Mouse (Mus musculus): ENCODE data around the gene Sae1. TPM values are rescaled to one million over a fixed set of nuclear protein-coding genes. Genes with fewer than 3 reads are reported as not detected.
A peak's percentile ranks its signal among the peaks of the same experiment; 100 is the strongest.

The Sae1 gene
- polyA plus RNA-seq (2011; ENCODE audit: insufficient read depth, insufficient read length, low read depth, missing spikeins): 256 and 263 TPM in 2 replicates

DNA sequence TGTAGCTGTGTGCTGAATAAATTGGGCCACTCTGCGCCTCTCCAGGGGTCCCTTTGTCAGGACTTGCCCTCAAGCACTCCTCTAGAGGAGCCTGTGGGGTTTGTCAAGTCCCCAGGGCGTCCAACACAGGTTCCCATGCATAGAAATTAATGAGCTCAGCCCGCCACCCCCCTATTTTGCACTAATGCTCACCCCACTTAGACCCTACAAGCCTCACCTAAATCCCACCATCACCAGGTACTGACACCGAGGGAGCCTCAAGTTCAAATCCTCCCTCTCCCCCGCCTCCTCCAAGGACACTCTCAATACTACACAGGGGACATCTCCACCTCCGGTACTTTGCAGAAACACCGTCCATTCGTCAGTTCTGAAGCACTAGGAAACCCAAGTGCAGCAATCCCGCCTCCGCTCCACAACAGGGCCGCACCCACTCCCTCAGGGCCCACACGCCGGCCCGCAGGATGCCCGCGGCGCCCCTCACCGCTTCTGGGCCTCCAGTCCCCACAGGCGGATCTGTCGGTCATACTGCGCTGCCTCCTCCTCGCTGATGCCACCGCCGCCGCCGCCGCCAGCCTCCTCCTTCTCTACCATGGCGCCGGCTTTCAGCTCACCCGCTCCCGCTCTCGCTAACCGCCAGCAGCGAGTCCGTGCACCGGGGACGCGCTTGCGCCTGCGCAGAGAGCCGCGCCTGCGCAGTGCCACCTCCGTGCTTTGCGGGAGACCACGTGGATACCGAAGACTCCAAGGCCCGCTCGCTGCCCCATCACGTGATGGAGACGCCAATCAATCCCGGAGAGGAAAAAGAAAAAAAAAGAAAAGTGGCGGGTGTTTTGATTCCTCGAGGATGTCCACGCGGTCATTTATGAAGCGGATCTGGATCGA lies at the start of gene Sae1:
TSS of gene Sae1 (minus strand) at position 647 of the 882 bp plus-strand sequence.
- Histone ChIP-seq H3K4me3 (ENCODE audit: low read depth, low read length) (peak within 1 kb of the TSS; percentile 97), H3K9me3 (replicated peaks; ENCODE audit: control insufficient read depth, insufficient read depth, low read length, poor library complexity, severe bottlenecking) (no peaks in the 10 kb centered on the region), H3K4me1 (ENCODE audit: control insufficient read depth, insufficient read depth, low read length) (no peaks in the 10 kb centered on the region), H3K27ac (ENCODE audit: insufficient read depth, low read length) (peak within 1 kb of the TSS; percentile 81), H3K36me3 (ENCODE audit: control insufficient read depth, insufficient read depth, low read length, poor library complexity, severe bottlenecking) (peaks cover 12% of the 10 kb centered on the region), H3K27me3 (ENCODE audit: control insufficient read depth, insufficient read depth, low read length, poor library complexity, severe bottlenecking) (no peaks in the 10 kb centered on the region), H3K9ac (ENCODE audit: low read depth, poor library complexity, severe bottlenecking) (peak within 1 kb of the TSS; percentile 81)
- no peak for TF ChIP-seq CTCF (IDR thresholded peaks at IDR 0.05; ENCODE audit: low read depth, low read length)
- peak; percentile 52 for TF ChIP-seq POLR2A (IDR thresholded peaks at IDR 0.05; ENCODE audit: insufficient read depth, low read length)
- TF ChIP-seq EP300 (IDR thresholded peaks at IDR 0.05; ENCODE audit: insufficient read depth, low read depth, low read length): no peak

DNA sequence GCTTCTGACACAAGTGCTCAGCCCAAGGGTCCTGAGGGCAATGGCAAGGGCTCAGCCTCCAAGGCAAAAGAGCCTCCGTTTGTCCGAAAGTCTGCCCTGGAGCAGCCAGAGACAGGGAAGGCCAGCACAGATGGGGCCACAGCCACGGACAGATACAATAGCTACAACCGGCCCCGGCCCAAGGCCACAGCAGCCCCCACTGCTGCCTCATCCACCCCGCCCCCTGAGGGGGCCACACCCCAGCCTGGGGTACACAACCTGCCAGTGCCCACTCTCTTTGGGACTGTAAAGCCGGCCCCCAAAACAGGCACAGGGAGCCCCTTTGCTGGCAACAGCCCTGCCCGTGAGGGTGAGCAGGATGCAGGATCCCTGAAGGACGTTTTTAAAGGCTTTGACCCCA lies 47.5 kb upstream of the Sae1 start:
- Histone ChIP-seq H3K4me1 (ENCODE audit: control insufficient read depth, insufficient read depth, low read length) (no peaks in the 10 kb centered on the region), H3K9ac (ENCODE audit: low read depth, poor library complexity, severe bottlenecking) (no peak overlapping the region), H3K4me3 (ENCODE audit: low read depth, low read length) (no peak overlapping the region), H3K27me3 (ENCODE audit: control insufficient read depth, insufficient read depth, low read length, poor library complexity, severe bottlenecking) (no peaks in the 10 kb centered on the region), H3K27ac (ENCODE audit: insufficient read depth, low read length) (no peak overlapping the region), H3K36me3 (ENCODE audit: control insufficient read depth, insufficient read depth, low read length, poor library complexity, severe bottlenecking) (peaks cover 25% of the 10 kb centered on the region), H3K9me3 (replicated peaks; ENCODE audit: control insufficient read depth, insufficient read depth, low read length, poor library complexity, severe bottlenecking) (no peaks in the 10 kb centered on the region)
- TF ChIP-seq POLR2A (IDR thresholded peaks at IDR 0.05; ENCODE audit: insufficient read depth, low read length) (no peak), CTCF (IDR thresholded peaks at IDR 0.05; ENCODE audit: low read depth, low read length) (no peak), EP300 (IDR thresholded peaks at IDR 0.05; ENCODE audit: insufficient read depth, low read depth, low read length) (no peak)

DNA sequence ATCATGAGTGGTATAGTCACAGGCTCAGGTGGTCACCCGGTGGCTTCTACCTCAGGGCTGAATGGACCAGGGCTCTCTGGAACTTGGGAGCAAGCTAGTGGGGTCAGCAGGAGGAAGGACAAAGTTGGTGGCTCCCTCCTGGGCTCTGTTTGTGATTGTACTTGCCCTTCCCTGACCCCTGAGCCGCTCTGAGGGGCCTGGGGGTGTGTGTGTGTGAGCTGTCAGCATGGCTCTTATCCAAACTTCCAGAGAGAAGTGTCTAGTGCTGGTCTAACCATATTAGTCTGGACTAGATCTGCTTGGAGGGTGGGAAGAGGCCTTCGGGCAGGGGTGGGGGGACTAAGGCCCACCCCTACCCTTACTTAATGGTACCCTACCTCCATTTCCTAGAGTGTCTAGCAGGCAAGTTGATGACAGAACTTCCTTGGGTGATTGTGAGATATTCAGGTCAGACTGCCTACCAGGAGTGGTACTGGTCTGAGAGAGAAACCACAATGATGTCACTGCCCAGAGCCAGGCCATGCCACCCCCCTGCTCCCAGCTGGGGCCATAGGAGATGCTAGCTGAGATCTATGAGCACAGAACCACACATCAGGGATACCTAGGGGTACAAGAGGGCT lies 45.9 kb upstream of the Sae1 start:
- no peaks in the 10 kb centered on the region for H3K27me3 ChIP-seq (ENCODE audit: control insufficient read depth, insufficient read depth, low read length, poor library complexity, severe bottlenecking)
- no peak overlapping the region for H3K4me3 ChIP-seq (ENCODE audit: low read depth, low read length)
- no peak overlapping the region for H3K27ac ChIP-seq (ENCODE audit: insufficient read depth, low read length)
- no peak overlapping the region for H3K9ac ChIP-seq (ENCODE audit: low read depth, poor library complexity, severe bottlenecking)
- no peak for TF ChIP-seq POLR2A (IDR thresholded peaks at IDR 0.05; ENCODE audit: insufficient read depth, low read length)
- TF ChIP-seq EP300 (IDR thresholded peaks at IDR 0.05; ENCODE audit: insufficient read depth, low read depth, low read length): no peak
- no peak for TF ChIP-seq CTCF (IDR thresholded peaks at IDR 0.05; ENCODE audit: low read depth, low read length)
- H3K9me3 ChIP-seq (replicated peaks; ENCODE audit: control insufficient read depth, insufficient read depth, low read length, poor library complexity, severe bottlenecking): no peaks in the 10 kb centered on the region
- no peaks in the 10 kb centered on the region for H3K4me1 ChIP-seq (ENCODE audit: control insufficient read depth, insufficient read depth, low read length)
- H3K36me3 ChIP-seq (ENCODE audit: control insufficient read depth, insufficient read depth, low read length, poor library complexity, severe bottlenecking): peaks cover 42% of the 10 kb centered on the region

DNA sequence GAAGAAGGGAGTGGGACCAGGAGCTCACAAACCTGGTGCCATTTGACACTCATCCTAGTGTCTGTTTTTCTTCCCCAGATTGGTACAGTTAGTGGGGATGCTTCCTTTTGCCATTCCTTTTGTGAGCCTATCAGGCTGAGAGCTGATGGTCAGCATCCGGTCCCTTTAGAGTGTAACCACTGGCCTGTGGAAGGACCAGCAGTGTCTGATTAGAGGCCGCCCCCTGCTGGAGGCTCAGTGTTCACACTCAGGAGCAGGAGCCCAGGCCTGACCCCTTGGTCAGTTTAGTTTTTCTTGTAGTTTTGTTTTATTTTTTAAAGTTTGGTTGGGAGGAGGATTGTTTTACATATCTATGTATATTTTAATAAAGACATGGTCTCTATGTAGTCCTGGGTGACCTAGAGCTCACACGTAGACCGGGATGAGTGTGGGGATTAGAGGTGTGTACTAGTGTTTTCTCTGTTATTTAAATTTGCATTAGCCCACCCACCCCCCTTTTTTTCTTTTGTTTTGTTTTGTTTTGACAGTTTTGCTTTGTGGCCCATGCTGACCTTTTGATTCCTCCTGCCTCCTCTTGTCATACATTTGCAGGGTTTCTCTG lies 38.6 kb upstream of the Sae1 start:
- no peak overlapping the region for H3K27ac ChIP-seq (ENCODE audit: insufficient read depth, low read length)
- TF ChIP-seq EP300 (IDR thresholded peaks at IDR 0.05; ENCODE audit: insufficient read depth, low read depth, low read length) (no peak), CTCF (IDR thresholded peaks at IDR 0.05; ENCODE audit: low read depth, low read length) (peak; percentile 71), POLR2A (IDR thresholded peaks at IDR 0.05; ENCODE audit: insufficient read depth, low read length) (no peak)
- H3K36me3 ChIP-seq (ENCODE audit: control insufficient read depth, insufficient read depth, low read length, poor library complexity, severe bottlenecking): peaks cover 69% of the 10 kb centered on the region

DNA sequence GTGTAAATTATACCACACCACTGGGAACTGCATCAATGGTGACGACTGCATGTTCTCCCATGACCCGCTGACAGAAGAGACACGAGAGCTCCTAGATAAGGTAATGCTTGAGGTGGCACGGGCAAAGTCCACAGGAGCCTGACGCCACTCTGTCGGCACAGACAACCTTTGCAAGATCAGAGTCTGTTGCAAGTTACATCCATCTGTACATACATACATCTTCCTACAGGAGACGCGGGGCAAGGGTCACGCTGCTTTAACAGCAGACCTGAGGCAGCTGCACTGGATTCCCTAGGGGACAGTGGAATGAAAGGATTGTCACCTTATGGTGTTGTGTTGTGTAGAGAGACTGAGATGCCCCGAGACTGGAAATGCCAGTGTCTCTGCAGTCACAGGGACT lies 38.1 kb upstream of the Sae1 start:
- Histone ChIP-seq H3K27ac (ENCODE audit: insufficient read depth, low read length) (no peak overlapping the region), H3K36me3 (ENCODE audit: control insufficient read depth, insufficient read depth, low read length, poor library complexity, severe bottlenecking) (peaks cover 74% of the 10 kb centered on the region), H3K4me1 (ENCODE audit: control insufficient read depth, insufficient read depth, low read length) (no peaks in the 10 kb centered on the region), H3K4me3 (ENCODE audit: low read depth, low read length) (no peak overlapping the region), H3K9ac (ENCODE audit: low read depth, poor library complexity, severe bottlenecking) (no peak overlapping the region), H3K9me3 (replicated peaks; ENCODE audit: control insufficient read depth, insufficient read depth, low read length, poor library complexity, severe bottlenecking) (no peaks in the 10 kb centered on the region), H3K27me3 (ENCODE audit: control insufficient read depth, insufficient read depth, low read length, poor library complexity, severe bottlenecking) (no peaks in the 10 kb centered on the region)
- TF ChIP-seq POLR2A (IDR thresholded peaks at IDR 0.05; ENCODE audit: insufficient read depth, low read length) (no peak), CTCF (IDR thresholded peaks at IDR 0.05; ENCODE audit: low read depth, low read length) (no peak)

More for the DNA sequence above, 38.6 kb upstream of the Sae1 start:
- H3K4me3 ChIP-seq (ENCODE audit: low read depth, low read length): no peak overlapping the region
- H3K27me3 ChIP-seq (ENCODE audit: control insufficient read depth, insufficient read depth, low read length, poor library complexity, severe bottlenecking): no peaks in the 10 kb centered on the region
- no peak overlapping the region for H3K9ac ChIP-seq (ENCODE audit: low read depth, poor library complexity, severe bottlenecking)
- H3K9me3 ChIP-seq (replicated peaks; ENCODE audit: control insufficient read depth, insufficient read depth, low read length, poor library complexity, severe bottlenecking): no peaks in the 10 kb centered on the region
- no peaks in the 10 kb centered on the region for H3K4me1 ChIP-seq (ENCODE audit: control insufficient read depth, insufficient read depth, low read length)

All from ES-Bruce4 (cell line).